Mouse (Mus musculus): ENCODE results near the gene Abl1. TPM values are rescaled to one million over a fixed set of nuclear protein-coding genes. Genes with fewer than 3 reads are reported as not detected.
A peak's percentile ranks its signal among the peaks of the same experiment; 100 is the strongest.
"Not testable (repeated sequence)": the region's sequence is repeated elsewhere in the genome, so short reads cannot be mapped to it uniquely, and the experiment has no call there.

Abl1 gene
- total RNA-seq (2021): 10 to 100 TPM; 31.8 to 32.8 TPM

GRCm38 (mm10) chr2:31688074-31688925, at the start of gene Abl1:
Gene Abl1, plus strand, starts transcription at chr2:31688376.
- peak; percentile 88 to 92 for DNase-seq
- intact Hi-C loops (cut with DNase I): loop anchor here (1.0 kb wide), 1 partner anchor 97 kb away; no protein-coding TSS in a partner anchor

GRCm38 (mm10) chr2:31638581-31639465, 49.4 kb upstream of the Abl1 start:
- intact Hi-C loops (cut with DNase I): no loop called here
- DNase-seq: no peak

GRCm38 (mm10) chr2:31639466-31639760, 48.8 kb upstream of the Abl1 start:
- no peak for DNase-seq
- intact Hi-C loops (cut with DNase I): no loop called here

- intact Hi-C loops (cut with DNase I): no loop called here
Observed at GRCm38 (mm10) chr2:31639901-31640608, 48.1 kb upstream of the Abl1 start, which contains the start of gene Prdm12. Gene Prdm12, plus strand, starts transcription at chr2:31640037.

GRCm38 (mm10) chr2:31640609-31641507, 47.3 kb upstream of the Abl1 start:
- no peak for DNase-seq
- intact Hi-C loops (cut with DNase I): no loop called here

More at GRCm38 (mm10) chr2:31639901-31640608, 48.1 kb upstream of the Abl1 start, which contains the start of gene Prdm12:
- no peak for DNase-seq

GRCm38 (mm10) chr2:31641508-31641830, 46.7 kb upstream of the Abl1 start:
- no peak for DNase-seq
- intact Hi-C loops (cut with DNase I): no loop called here

GRCm38 (mm10) chr2:31641929-31642328, 46.2 kb upstream of the Abl1 start:
- intact Hi-C loops (cut with DNase I): no loop called here
- no peak for DNase-seq

GRCm38 (mm10) chr2:31653971-31654853, 34.0 kb upstream of the Abl1 start:
- DNase-seq: no peak
- intact Hi-C loops (cut with DNase I): no loop called here

GRCm38 (mm10) chr2:31654854-31655559, 33.2 kb upstream of the Abl1 start:
- DNase-seq: peak; percentile 49 to 61
- intact Hi-C loops (cut with DNase I): loop anchor here (1.0 kb wide), 1 partner anchor 172 kb away; no protein-coding TSS in a partner anchor

- no peak for DNase-seq
- intact Hi-C loops (cut with DNase I): no loop called here
Observed at GRCm38 (mm10) chr2:31656374-31656773, 31.8 kb upstream of the Abl1 start.

- no peak for DNase-seq
- intact Hi-C loops (cut with DNase I): no loop called here
Observed at GRCm38 (mm10) chr2:31662939-31663803, 25.0 kb upstream of the Abl1 start.

GRCm38 (mm10) chr2:31663804-31664180, 24.4 kb upstream of the Abl1 start:
- no peak for DNase-seq
- intact Hi-C loops (cut with DNase I): no loop called here

GRCm38 (mm10) chr2:31667332-31667731, 20.8 kb upstream of the Abl1 start:
- intact Hi-C loops (cut with DNase I): no loop called here

GRCm38 (mm10) chr2:31670551-31671035, 17.6 kb upstream of the Abl1 start, which contains the start of gene Exosc2:
Gene Exosc2, plus strand, starts transcription at chr2:31670715.
- intact Hi-C loops (cut with DNase I): no loop called here
- peak; percentile 86 to 88 for DNase-seq

More at GRCm38 (mm10) chr2:31667332-31667731, 20.8 kb upstream of the Abl1 start:
- no peak for DNase-seq

- DNase-seq: no peak
- intact Hi-C loops (cut with DNase I): no loop called here
Observed at GRCm38 (mm10) chr2:31678641-31679040, 9.5 kb upstream of the Abl1 start.

GRCm38 (mm10) chr2:31681051-31681707, 7.0 kb upstream of the Abl1 start:
- DNase-seq; intact Hi-C loops (cut with DNase I): not testable (repeated sequence)
